Mouse (Mus musculus) thymus, adult 2 months (tissue): Measurements from ENCODE around the gene Tex52.

Source experiments
- CTCF ChIP-seq: fragments of 200-500 bp; IDR thresholded peaks from 2 replicates; pipeline ENCODE4 v1.5.1; 2012; ENCODE audit warnings: mild to moderate bottlenecking, control low read depth, low read length, moderate library complexity, borderline replicate concordance; ENCODE audit not compliant: control insufficient read depth, poor library complexity, insufficient read depth; ENCODE audit errors: extremely low read depth
- POLR2A ChIP-seq: fragments of 200-500 bp; IDR thresholded peaks from 2 replicates; pipeline ENCODE4 v1.6.1; 2012; ENCODE audit warnings: mild to moderate bottlenecking, low read length, control low read depth, moderate library complexity; ENCODE audit not compliant: control insufficient read depth, poor library complexity, insufficient read depth; ENCODE audit errors: extremely low read depth

GRCm38 (mm10) chr6:128390683-128391082, 15.4 kb downstream of the Tex52 start:
- TF ChIP-seq CTCF, result no peak
- no peak for TF ChIP-seq POLR2A
